Mouse (Mus musculus): Measurements from ENCODE around the gene Gnrhr. TPM values are rescaled to one million over a fixed set of nuclear protein-coding genes. Genes with fewer than 3 reads are reported as not detected.

The Gnrhr gene
- not detected for total RNA-seq (2022)

DNA sequence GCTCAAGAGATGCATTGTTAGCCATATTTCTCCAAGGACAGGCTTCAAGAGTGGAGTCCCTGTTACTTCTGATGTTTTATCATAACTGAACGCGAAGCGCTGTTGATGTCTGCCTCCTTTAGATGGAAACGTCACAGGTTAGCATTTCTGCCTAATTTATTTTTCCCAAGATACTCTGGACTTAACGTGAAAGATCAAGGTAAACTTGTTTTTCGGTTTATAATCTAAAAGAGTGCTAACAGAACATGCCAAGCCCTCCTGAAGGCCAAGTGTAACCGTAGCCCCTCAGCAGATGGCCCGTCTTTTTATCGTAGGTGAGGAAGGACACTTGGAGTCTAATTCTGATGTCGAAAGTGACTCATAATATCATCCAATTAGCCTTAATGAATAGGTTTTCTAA is at the start of gene Gnrhr:
TSS of gene Gnrhr (minus strand) at position 101 of the 400 bp plus-strand sequence.
- no peak for DNase-seq (ENCODE audit: low spot score in 2 of 2)

- no peak for DNase-seq (ENCODE audit: low spot score in 2 of 2)
These were observed 48.9 kb upstream of the Gnrhr start for GRCm38 (mm10) chr5:86246559-86246958.

- no peak for DNase-seq (ENCODE audit: low spot score in 2 of 2)
These were observed 47.2 kb upstream of the Gnrhr start for GRCm38 (mm10) chr5:86244880-86245279.

DNA sequence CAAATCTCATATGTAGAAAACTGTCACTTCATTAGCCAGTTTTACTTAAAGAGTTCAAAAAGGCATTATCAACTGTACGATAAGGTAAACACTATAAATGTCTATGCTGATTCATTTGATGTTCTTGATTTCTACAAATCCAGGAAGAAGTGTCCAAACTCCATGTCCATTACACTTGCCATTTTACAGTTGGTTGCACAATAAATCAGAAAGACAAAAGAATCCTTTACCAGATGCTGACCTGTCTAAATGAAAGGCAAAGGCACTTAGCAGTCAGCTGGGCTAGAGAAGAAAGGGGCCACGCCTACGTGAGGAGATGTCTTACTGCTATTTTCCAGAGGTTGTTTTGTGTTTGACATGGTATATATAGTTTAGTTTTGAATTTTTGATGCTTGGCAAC is 46.6 kb upstream of the Gnrhr start:
- DNase-seq (ENCODE audit: low spot score in 2 of 2), result no peak

GRCm38 (mm10) chr5:86227156-86227853 is 29.6 kb upstream of the Gnrhr start:
- DNase-seq (ENCODE audit: low spot score in 2 of 2), result no peak

- no peak for DNase-seq (ENCODE audit: low spot score in 2 of 2)
These were observed 6.3 kb downstream of the Gnrhr start for GRCm38 (mm10) chr5:86191356-86191755.

- no peak for DNase-seq (ENCODE audit: low spot score in 2 of 2)
These were observed 6.9 kb downstream of the Gnrhr start for GRCm38 (mm10) chr5:86190770-86191169.

DNA sequence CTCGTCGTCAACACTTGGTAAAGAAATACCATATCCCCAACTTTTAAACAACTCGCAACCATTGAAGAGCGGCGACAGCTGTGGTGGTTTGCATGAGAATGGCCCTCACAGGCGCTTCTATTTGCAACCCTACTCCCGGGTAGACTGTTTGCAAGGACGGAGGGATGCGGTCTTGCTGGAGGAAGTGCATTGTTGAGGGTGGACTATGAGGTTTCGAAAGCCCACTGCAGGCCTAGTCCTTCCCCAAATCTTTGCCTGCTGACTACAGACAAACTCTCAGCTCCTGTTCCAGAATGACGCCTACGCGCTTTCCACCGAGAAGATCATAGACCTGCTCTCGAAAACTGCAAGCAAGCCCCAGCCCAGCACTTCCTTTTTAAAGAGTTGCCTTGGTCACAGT is 7.4 kb downstream of the Gnrhr start:
- no peak for DNase-seq (ENCODE audit: low spot score in 2 of 2)

- no peak for DNase-seq (ENCODE audit: low spot score in 2 of 2)
These were observed 10.3 kb downstream of the Gnrhr start for GRCm38 (mm10) chr5:86187441-86187840.

GRCm38 (mm10) chr5:86173778-86174177 is 23.9 kb downstream of the Gnrhr start:
- no peak for DNase-seq (ENCODE audit: low spot score in 2 of 2)

GRCm38 (mm10) chr5:86172449-86173161 is 25.1 kb downstream of the Gnrhr start, which contains the start of gene Uba6:
Gene Uba6 (minus strand): TSS chr5:86172803.
- DNase-seq (ENCODE audit: low spot score in 2 of 2), result peak; percentile 97 to 99

GRCm38 (mm10) chr5:86172088-86172448 is 25.6 kb downstream of the Gnrhr start:
- no peak for DNase-seq (ENCODE audit: low spot score in 2 of 2)

Other genes starting within 250 kb of the Gnrhr start
- 10 to 100 TPM; 22.2 to 24.8 (median 23.3) TPM for gene Cenpc1, start 132.3 kb downstream of the Gnrhr start, total RNA-seq (2022)
- gene Stap1, start 126.2 kb downstream of the Gnrhr start, total RNA-seq (2022), result not detected
- gene Uba6, start 25.1 kb downstream of the Gnrhr start, total RNA-seq (2022), result 10 to 100 TPM; 17.0 to 22.2 (median 18.2) TPM
- not detected for gene Tmprss11c, start 91.4 kb upstream of the Gnrhr start, total RNA-seq (2022)
- not detected for gene Tmprss11d, start 175.5 kb upstream of the Gnrhr start, total RNA-seq (2022)

All from left cerebral cortex, adult 8-10 months (tissue).